Mouse (Mus musculus) testis, adult 2 months (tissue): ENCODE measurements around the gene Arap1.

Experiments
- CTCF ChIP-seq: fragments of 200-500 bp; IDR thresholded peaks from 2 replicates; pipeline ENCODE4 v1.5.1; 2012; ENCODE audit warnings: low read depth, mild to moderate bottlenecking, inconsistent platforms, low read length, moderate library complexity; ENCODE audit not compliant: control insufficient read depth, insufficient read depth, insufficient replicate concordance
- POLR2A ChIP-seq: fragments of 200-500 bp; IDR thresholded peaks from 2 replicates; pipeline ENCODE4 v1.6.1; 2012; ENCODE audit warnings: low read depth, mild to moderate bottlenecking, inconsistent platforms, low read length, moderate library complexity; ENCODE audit not compliant: control insufficient read depth

DNA sequence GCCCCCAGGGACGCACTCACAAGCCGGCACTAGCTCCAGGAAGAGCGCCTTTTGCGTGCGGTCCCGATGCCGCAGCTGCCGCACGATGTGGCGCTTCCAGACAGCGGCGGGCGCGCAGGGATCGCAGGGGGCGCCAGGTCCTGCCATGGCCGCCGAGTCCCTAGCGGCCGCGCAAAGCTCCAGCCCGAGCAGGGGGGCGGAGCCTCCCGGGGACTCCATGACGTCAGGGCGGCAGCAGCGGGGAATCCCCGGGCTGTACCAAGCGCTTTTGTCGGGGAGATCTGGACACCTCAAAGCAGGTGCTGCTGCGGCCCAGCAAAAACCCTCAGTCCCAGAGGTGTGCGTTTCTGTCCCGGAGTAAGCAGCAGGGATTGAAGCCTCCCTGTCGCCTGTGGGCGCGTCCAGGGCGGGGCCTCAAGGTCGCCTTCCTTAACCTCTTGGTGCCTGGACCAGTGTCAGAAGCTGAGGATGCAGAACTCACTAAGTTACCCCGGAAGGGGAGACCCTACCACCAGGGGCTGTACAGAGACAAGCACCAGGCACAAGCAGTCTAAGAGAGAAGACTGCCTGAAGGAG, 45.9 kb upstream of the Arap1 start, which contains the start of gene Atg16l2:
- TF ChIP-seq CTCF (no peak), POLR2A (no peak)
